Mouse (Mus musculus) ES-Bruce4 (cell line): ENCODE measurements at regions not wholly inside any gene's neighbourhood (a gene's known extent, or its start where the extent isn't known, plus 50 kb on each side); places are given as distances from the start of the nearest gene placed in this dataset.

Source experiments
- H3K27ac ChIP-seq: 2 replicates; pipeline ENCODE4 v1.5.1; 2012; ENCODE audit warnings: low read length, inconsistent platforms; ENCODE audit not compliant: insufficient read depth
- H3K27me3 ChIP-seq: 2 replicates; pipeline ENCODE4 v1.6.1; 2012; ENCODE audit warnings: mild to moderate bottlenecking, low read length, inconsistent platforms; ENCODE audit not compliant: control insufficient read depth, poor library complexity, insufficient read depth, severe bottlenecking
- H3K36me3 ChIP-seq: 2 replicates; pipeline ENCODE4 v1.6.1; 2012; ENCODE audit warnings: inconsistent platforms, mild to moderate bottlenecking, low read length, moderate library complexity; ENCODE audit not compliant: control insufficient read depth, poor library complexity, insufficient read depth, severe bottlenecking
- H3K4me1 ChIP-seq: one replicate; pipeline ENCODE4 v1.8.1; 2011; ENCODE audit warnings: low read length; ENCODE audit not compliant: control insufficient read depth, insufficient read depth
- H3K4me3 ChIP-seq: 2 replicates; pipeline ENCODE4 v1.5.1; 2011; ENCODE audit warnings: low read depth, mild to moderate bottlenecking, low read length
- H3K9ac ChIP-seq: 2 replicates; pipeline ENCODE4 v1.6.1; 2012; ENCODE audit warnings: low read depth, mild to moderate bottlenecking, inconsistent platforms; ENCODE audit not compliant: poor library complexity, severe bottlenecking
- H3K9me3 ChIP-seq: replicated peaks from 2 replicates; pipeline ENCODE4 v1.6.1; 2012; ENCODE audit warnings: mild to moderate bottlenecking, low read length, inconsistent platforms; ENCODE audit not compliant: control insufficient read depth, poor library complexity, insufficient read depth, severe bottlenecking
- CTCF ChIP-seq: IDR thresholded peaks from one replicate; pipeline ENCODE4 v1.8.1; 2011; ENCODE audit warnings: low read depth, low read length
- EP300 ChIP-seq: IDR thresholded peaks from 2 replicates; pipeline ENCODE4 v1.6.1; 2011; ENCODE audit warnings: low read depth, low read length; ENCODE audit not compliant: insufficient read depth
- POLR2A ChIP-seq: IDR thresholded peaks from one replicate; pipeline ENCODE4 v1.8.1; 2011; ENCODE audit warnings: low read length; ENCODE audit not compliant: insufficient read depth

GRCm38 (mm10) chr17:50444023-50444389 is 65.2 kb upstream of the Plcl2 start:
- TF ChIP-seq POLR2A = no peak
- TF ChIP-seq EP300 = no peak
- no peak for TF ChIP-seq CTCF
- no peaks in the 10 kb centered on the region for H3K36me3 ChIP-seq

GRCm38 (mm10) chr17:50448693-50449092 is 60.5 kb upstream of the Plcl2 start:
- TF ChIP-seq EP300 (no peak), CTCF (no peak), POLR2A (no peak)
- no peak overlapping the region for H3K4me3 ChIP-seq
- no peaks in the 10 kb centered on the region for H3K36me3 ChIP-seq
- H3K9ac ChIP-seq = no peak overlapping the region
- no peak overlapping the region for H3K27ac ChIP-seq
- H3K4me1 ChIP-seq = no peaks in the 10 kb centered on the region
- H3K9me3 ChIP-seq = no peaks in the 10 kb centered on the region
- peaks cover 2% of the 10 kb centered on the region; the same call in 1 of the 2 replicates for H3K27me3 ChIP-seq

More at GRCm38 (mm10) chr17:50444023-50444389, 65.2 kb upstream of the Plcl2 start:
- H3K4me3 ChIP-seq = no peak overlapping the region
- no peaks in the 10 kb centered on the region for H3K4me1 ChIP-seq
- peaks cover 2% of the 10 kb centered on the region; the same call in 1 of the 2 replicates for H3K27me3 ChIP-seq
- H3K27ac ChIP-seq = no peak overlapping the region
- H3K9ac ChIP-seq = no peak overlapping the region
- H3K9me3 ChIP-seq = no peaks in the 10 kb centered on the region

- Histone ChIP-seq H3K27me3 (no peaks in the 10 kb centered on the region; the same call in 1 of the 2 replicates), H3K9ac (no peak overlapping the region), H3K4me3 (no peak overlapping the region), H3K36me3 (no peaks in the 10 kb centered on the region), H3K9me3 (no peaks in the 10 kb centered on the region), H3K4me1 (no peaks in the 10 kb centered on the region), H3K27ac (no peak overlapping the region)
- TF ChIP-seq CTCF (no peak), EP300 (no peak), POLR2A (no peak)
Observed at GRCm38 (mm10) chr17:50451606-50452005, 57.6 kb upstream of the Plcl2 start.

GRCm38 (mm10) chr17:50453524-50453923 is 55.7 kb upstream of the Plcl2 start:
- Histone ChIP-seq H3K27ac (no peak overlapping the region), H3K9me3 (no peaks in the 10 kb centered on the region), H3K27me3 (no peaks in the 10 kb centered on the region; the same call in 1 of the 2 replicates), H3K9ac (no peak overlapping the region), H3K4me3 (no peak overlapping the region), H3K36me3 (no peaks in the 10 kb centered on the region), H3K4me1 (no peaks in the 10 kb centered on the region)
- TF ChIP-seq EP300 (no peak), CTCF (no peak), POLR2A (no peak)

- Histone ChIP-seq H3K9ac (no peak overlapping the region), H3K4me3 (no peak overlapping the region), H3K4me1 (no peaks in the 10 kb centered on the region), H3K9me3 (no peaks in the 10 kb centered on the region), H3K27ac (no peak overlapping the region), H3K27me3 (no peaks in the 10 kb centered on the region; the same call in 1 of the 2 replicates), H3K36me3 (no peaks in the 10 kb centered on the region)
- no peak for TF ChIP-seq EP300
- no peak for TF ChIP-seq CTCF
- TF ChIP-seq POLR2A = no peak
Observed at GRCm38 (mm10) chr17:50453956-50454355, 55.2 kb upstream of the Plcl2 start.

GRCm38 (mm10) chr17:50454917-50455316 is 54.3 kb upstream of the Plcl2 start:
- Histone ChIP-seq H3K9ac (no peak overlapping the region), H3K4me3 (no peak overlapping the region), H3K27ac (no peak overlapping the region), H3K27me3 (no peaks in the 10 kb centered on the region), H3K36me3 (no peaks in the 10 kb centered on the region), H3K9me3 (no peaks in the 10 kb centered on the region), H3K4me1 (no peaks in the 10 kb centered on the region)
- no peak for TF ChIP-seq EP300
- no peak for TF ChIP-seq CTCF
- TF ChIP-seq POLR2A = no peak

GRCm38 (mm10) chr17:50455719-50456118 is 53.5 kb upstream of the Plcl2 start:
- H3K4me3 ChIP-seq = no peak overlapping the region
- no peaks in the 10 kb centered on the region for H3K36me3 ChIP-seq
- no peaks in the 10 kb centered on the region for H3K9me3 ChIP-seq
- no peak overlapping the region for H3K27ac ChIP-seq
- H3K9ac ChIP-seq = no peak overlapping the region
- H3K4me1 ChIP-seq = no peaks in the 10 kb centered on the region
- TF ChIP-seq EP300 (no peak), CTCF (no peak), POLR2A (no peak)
- H3K27me3 ChIP-seq = no peaks in the 10 kb centered on the region
